Mouse (Mus musculus): ENCODE measurements around the gene Olfr1446. TPM values are rescaled to one million over a fixed set of nuclear protein-coding genes. Genes with fewer than 3 reads are reported as not detected.

Olfr1446 gene
- not detected in 2 replicates for polyA plus RNA-seq (2015; fragmentation: Nextera tagmentation; extraction: Ambion mirVana)

GRCm38 (mm10) chr19:12893424-12893823, at the start of gene Olfr1446:
Olfr1446 (minus strand) TSS chr19:12893524.
- ATAC-seq: no peak
- H3K27me3 ChIP-seq (replicated peaks; ENCODE audit: control insufficient read depth, insufficient read depth, low read length): no peaks in the 10 kb centered on the region
- no peak within 1 kb of the TSS for H3K9ac ChIP-seq (replicated peaks; ENCODE audit: low read depth, low read length)
- H3K27ac ChIP-seq (ENCODE audit: low read length): no peak within 1 kb of the TSS
- no peak within 1 kb of the TSS for H3K4me3 ChIP-seq (replicated peaks; ENCODE audit: low read length)
- H3K9me3 ChIP-seq (ENCODE audit: control insufficient read depth, low read length): no peaks in the 10 kb centered on the region
- WGBS: 79% methylated on average over 1 of the region's 1 CpGs
- no peaks in the 10 kb centered on the region for H3K36me3 ChIP-seq (ENCODE audit: control insufficient read depth, insufficient read depth)
- H3K4me1 ChIP-seq (replicated peaks; ENCODE audit: control insufficient read depth, insufficient read depth, low read length): no peaks in the 10 kb centered on the region
- H3K4me2 ChIP-seq (ENCODE audit: low read length): no peak within 1 kb of the TSS

GRCm38 (mm10) chr19:12930540-12930939, 37.2 kb upstream of the Olfr1446 start, which contains the start of gene Olfr1449:
Olfr1449 (plus strand) TSS chr19:12930840.
- Histone ChIP-seq H3K4me2 (ENCODE audit: low read length) (no peak within 1 kb of the TSS), H3K27ac (ENCODE audit: low read length) (no peak within 1 kb of the TSS), H3K27me3 (replicated peaks; ENCODE audit: control insufficient read depth, insufficient read depth, low read length) (no peaks in the 10 kb centered on the region), H3K4me1 (replicated peaks; ENCODE audit: control insufficient read depth, insufficient read depth, low read length) (no peaks in the 10 kb centered on the region), H3K9ac (replicated peaks; ENCODE audit: low read depth, low read length) (no peak within 1 kb of the TSS), H3K4me3 (replicated peaks; ENCODE audit: low read length) (no peak within 1 kb of the TSS), H3K9me3 (ENCODE audit: control insufficient read depth, low read length) (peaks cover 2% of the 10 kb centered on the region; the same call in 1 of the 2 replicates), H3K36me3 (ENCODE audit: control insufficient read depth, insufficient read depth) (no peaks in the 10 kb centered on the region)
- no peak for ATAC-seq

- 81% methylated on average over 1 of the region's 1 CpGs for WGBS
- H3K4me2 ChIP-seq (ENCODE audit: low read length): no peak within 1 kb of the TSS
- no peak within 1 kb of the TSS for H3K4me3 ChIP-seq (replicated peaks; ENCODE audit: low read length)
- no peaks in the 10 kb centered on the region for H3K4me1 ChIP-seq (replicated peaks; ENCODE audit: control insufficient read depth, insufficient read depth, low read length)
- no peaks in the 10 kb centered on the region for H3K36me3 ChIP-seq (ENCODE audit: control insufficient read depth, insufficient read depth)
- no peaks in the 10 kb centered on the region for H3K27me3 ChIP-seq (replicated peaks; ENCODE audit: control insufficient read depth, insufficient read depth, low read length)
- H3K27ac ChIP-seq (ENCODE audit: low read length): no peak within 1 kb of the TSS
- no peaks in the 10 kb centered on the region for H3K9me3 ChIP-seq (ENCODE audit: control insufficient read depth, low read length)
- no peak for ATAC-seq
- H3K9ac ChIP-seq (replicated peaks; ENCODE audit: low read depth, low read length): no peak within 1 kb of the TSS
Measured at GRCm38 (mm10) chr19:12924319-12924718, 31.0 kb upstream of the Olfr1446 start, which contains the start of gene Olfr1448. Olfr1448 (minus strand) TSS chr19:12924419.

- no peaks in the 10 kb centered on the region for H3K27me3 ChIP-seq (replicated peaks; ENCODE audit: control insufficient read depth, insufficient read depth, low read length)
- ATAC-seq: no peak
- no peak within 1 kb of the TSS for H3K4me2 ChIP-seq (ENCODE audit: low read length)
- no peaks in the 10 kb centered on the region for H3K4me1 ChIP-seq (replicated peaks; ENCODE audit: control insufficient read depth, insufficient read depth, low read length)
- no peaks in the 10 kb centered on the region for H3K9me3 ChIP-seq (ENCODE audit: control insufficient read depth, low read length)
- H3K4me3 ChIP-seq (replicated peaks; ENCODE audit: low read length): no peak within 1 kb of the TSS
- no peaks in the 10 kb centered on the region for H3K36me3 ChIP-seq (ENCODE audit: control insufficient read depth, insufficient read depth)
- H3K27ac ChIP-seq (ENCODE audit: low read length): no peak within 1 kb of the TSS
- WGBS: 96% methylated on average over 1 of the region's 1 CpGs
- no peak within 1 kb of the TSS for H3K9ac ChIP-seq (replicated peaks; ENCODE audit: low read depth, low read length)
Measured at GRCm38 (mm10) chr19:12903643-12904042, 10.3 kb upstream of the Olfr1446 start, which contains the start of gene Olfr1447. Olfr1447 (minus strand) TSS chr19:12903743.

GRCm38 (mm10) chr19:12883555-12883954, 9.8 kb downstream of the Olfr1446 start, which contains the start of gene Olfr1445:
Olfr1445 (plus strand) TSS chr19:12883855.
- no peak for ATAC-seq
- H3K4me1 ChIP-seq (replicated peaks; ENCODE audit: control insufficient read depth, insufficient read depth, low read length): no peaks in the 10 kb centered on the region

GRCm38 (mm10) chr19:12856983-12857382, 36.3 kb downstream of the Olfr1446 start, which contains the start of gene Olfr1444:
Olfr1444 (plus strand) TSS chr19:12857283.
- Histone ChIP-seq H3K4me1 (replicated peaks; ENCODE audit: control insufficient read depth, insufficient read depth, low read length) (no peaks in the 10 kb centered on the region), H3K27ac (ENCODE audit: low read length) (no peak within 1 kb of the TSS), H3K9ac (replicated peaks; ENCODE audit: low read depth, low read length) (no peak within 1 kb of the TSS), H3K4me2 (ENCODE audit: low read length) (no peak within 1 kb of the TSS), H3K27me3 (replicated peaks; ENCODE audit: control insufficient read depth, insufficient read depth, low read length) (no peaks in the 10 kb centered on the region), H3K9me3 (ENCODE audit: control insufficient read depth, low read length) (no peaks in the 10 kb centered on the region), H3K4me3 (replicated peaks; ENCODE audit: low read length) (no peak within 1 kb of the TSS), H3K36me3 (ENCODE audit: control insufficient read depth, insufficient read depth) (no peaks in the 10 kb centered on the region)
- WGBS: 81% methylated on average over 1 of the region's 1 CpGs
- no peak for ATAC-seq

More at GRCm38 (mm10) chr19:12883555-12883954, 9.8 kb downstream of the Olfr1446 start, which contains the start of gene Olfr1445:
- Histone ChIP-seq H3K27ac (ENCODE audit: low read length) (no peak within 1 kb of the TSS), H3K9me3 (ENCODE audit: control insufficient read depth, low read length) (no peaks in the 10 kb centered on the region), H3K36me3 (ENCODE audit: control insufficient read depth, insufficient read depth) (no peaks in the 10 kb centered on the region), H3K9ac (replicated peaks; ENCODE audit: low read depth, low read length) (no peak within 1 kb of the TSS), H3K4me3 (replicated peaks; ENCODE audit: low read length) (no peak within 1 kb of the TSS), H3K4me2 (ENCODE audit: low read length) (no peak within 1 kb of the TSS), H3K27me3 (replicated peaks; ENCODE audit: control insufficient read depth, insufficient read depth, low read length) (no peaks in the 10 kb centered on the region)
- 84% methylated on average over 2 of the region's 2 CpGs for WGBS

- no peaks in the 10 kb centered on the region for H3K4me1 ChIP-seq (replicated peaks; ENCODE audit: control insufficient read depth, insufficient read depth, low read length)
- no peaks in the 10 kb centered on the region for H3K36me3 ChIP-seq (ENCODE audit: control insufficient read depth, insufficient read depth)
- H3K4me3 ChIP-seq (replicated peaks; ENCODE audit: low read length): no peak within 1 kb of the TSS
- H3K27me3 ChIP-seq (replicated peaks; ENCODE audit: control insufficient read depth, insufficient read depth, low read length): no peaks in the 10 kb centered on the region
- H3K9me3 ChIP-seq (ENCODE audit: control insufficient read depth, low read length): no peaks in the 10 kb centered on the region
- no peak within 1 kb of the TSS for H3K4me2 ChIP-seq (ENCODE audit: low read length)
- no peak within 1 kb of the TSS for H3K27ac ChIP-seq (ENCODE audit: low read length)
- no peak within 1 kb of the TSS for H3K9ac ChIP-seq (replicated peaks; ENCODE audit: low read depth, low read length)
- ATAC-seq: no peak
Measured at GRCm38 (mm10) chr19:12846382-12846781, 46.9 kb downstream of the Olfr1446 start, which contains the start of gene Gm5244. Gm5244 (plus strand) TSS chr19:12846682.

- Histone ChIP-seq H3K36me3 (ENCODE audit: control insufficient read depth, insufficient read depth) (no peaks in the 10 kb centered on the region), H3K9me3 (ENCODE audit: control insufficient read depth, low read length) (no peaks in the 10 kb centered on the region), H3K4me3 (replicated peaks; ENCODE audit: low read length) (no peak overlapping the region), H3K9ac (replicated peaks; ENCODE audit: low read depth, low read length) (no peak overlapping the region), H3K27me3 (replicated peaks; ENCODE audit: control insufficient read depth, insufficient read depth, low read length) (no peaks in the 10 kb centered on the region), H3K27ac (ENCODE audit: low read length) (no peak overlapping the region), H3K4me2 (ENCODE audit: low read length) (no peak overlapping the region), H3K4me1 (replicated peaks; ENCODE audit: control insufficient read depth, insufficient read depth, low read length) (no peaks in the 10 kb centered on the region)
- no peak for ATAC-seq
- WGBS: 80% methylated on average over 1 of the region's 1 CpGs
Measured at GRCm38 (mm10) chr19:12838507-12838906, 54.8 kb downstream of the Olfr1446 start.

All from forebrain, embryonic 16.5 days (tissue).